Mouse (Mus musculus) mouse embryonic stem cell (cell line): Measurements from ENCODE around the gene Rbx1.
"Not testable (repeated sequence)": the region's sequence is repeated elsewhere in the genome, so short reads cannot be mapped to it uniquely, and the experiment has no call there.

Experiments
- in situ Hi-C, 2 experiments: fragments of 300-500 bp; cut with MboI; formaldehyde crosslinking; loops; 1 replicate in 1 of 2; 3 replicates in 1 of 2; pipeline ENCODE4 v1.14.3; 2019 to 2020; ENCODE audit warnings: low sequenced_read_pairs in 2 of 2, low pct_unique_long_range_greater_than_20kb in 1 of 2, mixed read lengths in 1 of 2; ENCODE audit not compliant: unreplicated experiment in 1 of 2

Gene Rbx1

GRCm38 (mm10) chr15:81465901-81466737 is at the start of gene Rbx1:
Gene Rbx1, plus strand, starts transcription at chr15:81466296.
- in situ Hi-C loops, result no loop called here

- in situ Hi-C loops, result not testable (repeated sequence)
These were observed 49.3 kb upstream of the Rbx1 start for GRCm38 (mm10) chr15:81416763-81417310.

GRCm38 (mm10) chr15:81418065-81418464 is 48.0 kb upstream of the Rbx1 start:
- in situ Hi-C loops, result no loop called here

GRCm38 (mm10) chr15:81421454-81421853 is 44.6 kb upstream of the Rbx1 start:
- in situ Hi-C loops, result no loop called here

GRCm38 (mm10) chr15:81422156-81422681 is 43.9 kb upstream of the Rbx1 start:
- in situ Hi-C loops, result no loop called here

- in situ Hi-C loops, result no loop called here
These were observed 40.8 kb upstream of the Rbx1 start for GRCm38 (mm10) chr15:81425311-81425710.

GRCm38 (mm10) chr15:81427947-81428346 is 38.1 kb upstream of the Rbx1 start:
- in situ Hi-C loops, result no loop called here

GRCm38 (mm10) chr15:81431195-81431594 is 34.9 kb upstream of the Rbx1 start:
- in situ Hi-C loops, result no loop called here

GRCm38 (mm10) chr15:81438345-81438744 is 27.8 kb upstream of the Rbx1 start:
- in situ Hi-C loops, result no loop called here

GRCm38 (mm10) chr15:81439236-81439635 is 26.9 kb upstream of the Rbx1 start:
- in situ Hi-C loops, result no loop called here

- in situ Hi-C loops, result no loop called here
These were observed 17.6 kb upstream of the Rbx1 start for GRCm38 (mm10) chr15:81448463-81448862.

GRCm38 (mm10) chr15:81461523-81461922 is 4.6 kb upstream of the Rbx1 start:
- in situ Hi-C loops, result no loop called here

GRCm38 (mm10) chr15:81465016-81465660 is 958 bp upstream of the Rbx1 start:
- in situ Hi-C loops, result no loop called here

- in situ Hi-C loops, result no loop called here
These were observed 630 bp downstream of the Rbx1 start for GRCm38 (mm10) chr15:81466738-81467113.

- in situ Hi-C loops, result loop anchor here in 1 of 2 experiments (10.0 kb wide), 1 partner anchor 134 kb away; no protein-coding TSS in a partner anchor
These were observed 4.6 kb downstream of the Rbx1 start for GRCm38 (mm10) chr15:81470735-81471134.

GRCm38 (mm10) chr15:81472256-81472655 is 6.2 kb downstream of the Rbx1 start:
- in situ Hi-C loops, result loop anchor here in 1 of 2 experiments (10.0 kb wide), 1 partner anchor 133 kb away; no protein-coding TSS in a partner anchor

GRCm38 (mm10) chr15:81475654-81476053 is 9.6 kb downstream of the Rbx1 start:
- in situ Hi-C loops, result loop anchor here (5.0 to 10.0 kb wide), 2 partner anchors 129 to 132 kb away; no protein-coding TSS in a partner anchor

GRCm38 (mm10) chr15:81476597-81476996 is 10.5 kb downstream of the Rbx1 start:
- in situ Hi-C loops, result loop anchor here (5.0 to 10.0 kb wide), 2 partner anchors 128 to 131 kb away; no protein-coding TSS in a partner anchor
